ENCODE assay signal across 9 mouse cellular contexts in genomic region chr15:97361771-97362171, GRCm38 (mm10).
DNase-seq lines count a peak whose midpoint lies in the region; ATAC-seq lines count a peak whose summit lies in the region.
"Had no signal": no experiment of that assay in that cellular context is flagged by ENCODE, and none has a peak within 500 bp of the region (broad histone marks: within the 10 kb centered on the region; RNA-seq: fewer than 3 reads in every experiment).

No protein-coding gene starts in this region.

- peak; percentile 47 for DNase-seq in lung, postnatal 36 days
- no peak for DNase-seq in lung, postnatal 14 days
- peak; percentile 65 to 66 for DNase-seq in natural killer cell, adult 2 months (ENCODE audit: low spot score in 2 of 2)
- DNase-seq in cerebellum, adult 8-10 months: no peak
- no peak for DNase-seq in layer of hippocampus, postnatal 10 days (ENCODE audit: low spot score in 2 of 2)
- no peak for DNase-seq in layer of hippocampus, adult 8-10 months (ENCODE audit: low spot score in 2 of 2)
- DNase-seq in right cerebral cortex, adult 2 months (ENCODE audit: low spot score in 2 of 2): no peak

- peak; percentile 24 to 51 for ATAC-seq in hematopoietic stem cell, adult 5-6 weeks (replicated peaks in 1 of 2; ENCODE audit: insufficient read depth in 1 of 2, low FRiP score in 2 of 2, low TSS enrichment in 1 of 2, low read depth in 1 of 2, poor library complexity in 2 of 2, severe bottlenecking in 2 of 2)
- ATAC-seq: forebrain, embryonic 14.5 days had no signal

Comparison
In these comparisons a context has a peak if more than half of its experiments do, and no peak if none do; other contexts are left out.
1. DNase-seq: peak in lung, postnatal 36 days (single experiment) and natural killer cell, adult 2 months (2 of 2); none in lung, postnatal 14 days (single experiment), cerebellum, adult 8-10 months (single experiment), layer of hippocampus, postnatal 10 days (0 of 2), layer of hippocampus, adult 8-10 months (0 of 2) and right cerebral cortex, adult 2 months (0 of 2).